Mouse (Mus musculus) embryonic fibroblast, embryonic 13.5 days (primary cell): ENCODE measurements around the gene Gm1043.

Experiments used
- CTCF ChIP-seq: IDR thresholded peaks from 2 replicates; pipeline ENCODE4 v1.5.1; 2011; ENCODE audit warnings: mild to moderate bottlenecking, control low read depth, low read length, moderate library complexity, borderline replicate concordance; ENCODE audit not compliant: insufficient read depth
- POLR2A ChIP-seq: IDR thresholded peaks from 2 replicates; pipeline ENCODE4 v1.6.1; 2011; ENCODE audit warnings: low read depth, mild to moderate bottlenecking, control low read depth, low read length, moderate library complexity

GRCm38 (mm10) chr5:37215276-37215675 is 130.1 kb downstream of the Gm1043 start:
- TF ChIP-seq CTCF, result no peak
- no peak for TF ChIP-seq POLR2A
